Mouse (Mus musculus) thymus, postnatal 25 days (tissue): ENCODE results near the gene Kndc1.

Source experiments
- DNase-seq: peaks from one replicate; pipeline ENCODE4 v3.0.0; 2022

The Kndc1 gene

GRCm38 (mm10) chr7:139956658-139957057 lies 62.2 kb downstream of the Kndc1 start:
- no peak for DNase-seq

GRCm38 (mm10) chr7:139957437-139957836 lies 62.9 kb downstream of the Kndc1 start:
- DNase-seq = no peak

DNA sequence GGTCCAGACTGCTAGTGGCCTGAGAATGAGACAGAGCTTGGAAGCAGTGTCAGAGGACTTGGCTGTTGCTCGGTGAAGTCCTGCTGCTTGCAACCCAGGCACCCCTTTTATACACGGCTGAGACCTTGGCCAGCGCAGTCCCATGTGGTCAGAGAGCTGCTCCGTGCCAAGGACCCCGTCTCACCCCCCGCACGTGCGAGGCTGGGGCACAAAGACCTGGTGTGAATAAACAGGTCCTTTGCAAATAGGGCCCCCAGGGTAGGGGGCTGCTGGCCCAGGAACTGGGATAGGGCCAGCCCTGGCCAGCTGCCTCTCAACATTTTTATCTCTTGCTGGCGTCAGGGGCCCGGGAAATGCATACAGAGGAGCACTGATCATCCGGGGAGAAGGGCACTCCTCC lies 63.5 kb downstream of the Kndc1 start:
- no peak for DNase-seq

DNA sequence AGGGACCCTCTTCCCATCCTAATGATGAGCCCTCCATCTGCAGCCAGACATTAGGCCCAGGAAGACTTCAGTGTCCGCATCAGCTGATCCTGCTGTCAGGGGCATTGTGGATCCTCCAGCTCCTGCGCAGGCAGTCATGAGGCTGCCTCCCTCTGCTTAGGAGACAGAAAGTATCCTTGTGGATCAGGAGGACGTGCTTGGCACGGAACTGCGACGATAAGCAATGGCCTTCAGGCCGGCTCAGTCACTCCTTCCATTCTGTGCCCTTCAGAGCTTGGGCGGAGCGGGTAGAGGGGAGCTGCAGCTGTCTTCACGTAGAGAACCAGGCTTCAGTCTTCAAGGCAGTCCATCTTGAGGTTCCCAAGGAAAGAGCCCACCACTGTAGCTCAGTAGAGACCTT lies 66.6 kb downstream of the Kndc1 start:
- no peak for DNase-seq

- no peak for DNase-seq
Observed at GRCm38 (mm10) chr7:139963814-139964213, 69.3 kb downstream of the Kndc1 start.

DNA sequence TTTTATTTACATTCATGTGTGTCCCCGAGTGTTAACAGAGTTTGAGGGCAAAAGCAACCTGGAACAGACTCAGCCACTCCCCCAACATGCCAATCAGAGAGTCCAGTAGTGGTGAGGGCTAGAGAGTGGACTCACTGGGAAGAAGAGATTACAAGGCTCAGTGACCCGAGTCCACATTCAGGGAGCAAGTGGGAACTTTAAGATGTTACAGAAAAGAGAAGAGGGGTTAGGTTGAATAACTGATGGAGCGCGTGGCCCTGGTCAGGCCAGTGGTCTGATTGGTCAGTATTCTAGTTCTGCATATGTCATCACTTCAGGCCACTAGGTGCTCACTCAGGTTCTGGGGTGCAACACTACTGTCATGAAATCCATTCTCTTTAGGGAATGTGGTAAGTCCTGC lies 72.7 kb downstream of the Kndc1 start:
- DNase-seq = no peak

DNA sequence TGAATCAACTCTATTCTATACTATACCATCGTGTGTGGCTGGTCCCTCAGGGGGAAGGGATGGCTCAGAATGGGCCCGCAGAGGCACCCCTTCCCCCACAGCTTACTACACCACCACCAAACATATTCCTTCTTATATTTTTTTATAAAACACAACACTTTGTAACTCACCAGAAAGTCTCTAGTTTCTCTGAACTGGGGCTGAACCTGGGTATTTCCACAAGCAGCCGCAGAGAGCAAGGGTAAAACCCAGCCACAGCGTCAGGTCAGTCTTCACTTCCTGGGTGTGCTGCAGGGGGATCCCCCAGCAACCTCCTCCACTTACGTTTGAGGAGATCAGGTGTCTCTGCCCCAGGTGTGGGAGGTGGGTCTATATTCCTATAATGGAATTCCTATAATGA lies 73.9 kb downstream of the Kndc1 start:
- no peak for DNase-seq

DNA sequence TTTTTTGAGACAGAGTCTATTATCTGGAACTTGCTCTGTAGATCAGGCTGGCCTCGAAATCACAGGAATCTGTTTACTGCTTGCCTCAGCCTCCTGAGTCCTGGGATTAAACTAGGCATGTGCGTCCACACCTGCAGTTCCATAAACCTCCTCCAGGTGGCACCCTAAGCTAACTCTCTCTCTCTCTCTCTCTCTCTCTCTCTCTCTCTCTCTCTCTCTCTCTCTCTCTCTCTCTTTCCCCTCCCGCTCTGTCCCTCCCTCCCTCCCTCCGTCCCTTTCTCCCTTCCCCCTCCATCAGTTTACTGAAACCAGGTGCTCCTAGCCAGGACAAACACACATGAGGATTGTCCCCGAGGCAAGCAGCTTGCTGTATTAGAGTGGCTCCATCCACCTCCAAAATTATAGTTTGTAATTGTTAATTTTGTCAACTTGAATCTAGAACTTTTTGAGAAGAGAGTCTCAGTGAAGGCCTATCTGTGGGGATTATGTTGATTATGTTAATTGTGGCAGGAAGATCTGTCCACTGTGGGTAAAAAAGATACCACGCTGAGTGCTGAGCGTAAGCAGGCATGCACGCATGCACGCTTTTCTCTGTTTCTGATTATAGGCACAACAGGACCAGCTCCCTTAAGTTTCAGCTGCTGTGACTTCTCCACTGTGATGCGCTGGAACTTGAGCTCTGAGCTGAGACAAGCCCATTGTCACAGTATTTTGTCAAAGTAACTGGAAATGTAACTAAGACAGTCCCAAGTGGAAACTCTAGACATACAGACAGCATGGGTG lies 75.0 kb downstream of the Kndc1 start:
- peak; percentile 78 for DNase-seq

- DNase-seq = no peak
Observed at GRCm38 (mm10) chr7:139970216-139970919, 75.9 kb downstream of the Kndc1 start.

GRCm38 (mm10) chr7:139970979-139971378 lies 76.5 kb downstream of the Kndc1 start:
- DNase-seq = no peak

DNA sequence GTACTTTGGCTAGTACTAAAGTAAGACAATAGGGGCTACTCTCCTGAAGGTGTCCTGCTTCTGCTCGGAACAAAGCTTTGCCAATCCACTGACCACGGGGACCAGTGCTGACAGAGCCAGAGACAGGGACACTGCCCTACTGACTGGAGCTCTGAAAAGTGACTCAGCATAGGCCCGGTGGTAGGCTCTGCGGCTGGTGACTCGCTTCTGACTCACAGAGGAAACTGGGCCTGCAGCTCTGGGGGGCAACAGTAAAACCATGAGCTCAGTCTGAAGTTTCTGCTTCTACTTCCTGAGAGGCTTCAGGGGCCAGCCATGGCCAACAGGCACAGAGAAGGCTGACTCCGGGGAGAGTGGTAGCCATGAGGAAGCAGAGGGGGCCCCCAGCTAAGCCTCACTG lies 76.9 kb downstream of the Kndc1 start:
- no peak for DNase-seq

DNA sequence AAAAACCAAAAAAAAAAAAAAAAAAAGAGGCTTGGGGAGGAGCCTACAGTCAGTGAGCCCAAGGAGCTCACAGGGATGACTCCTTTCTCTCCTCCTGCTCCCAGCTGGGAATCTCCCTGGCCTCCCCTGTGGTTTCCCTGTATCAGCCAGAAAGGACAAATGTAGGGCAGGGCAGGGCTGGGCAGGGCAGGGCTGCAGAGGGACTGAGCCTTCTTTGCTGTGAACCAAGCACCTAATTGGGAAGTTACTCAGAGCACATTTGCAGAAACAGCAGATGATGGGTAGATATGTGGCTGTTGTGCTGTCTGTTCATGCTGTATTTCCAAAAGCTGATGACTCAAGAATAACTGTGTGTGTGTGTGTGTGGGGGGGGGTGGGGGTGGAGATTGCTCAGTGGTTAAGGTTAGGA lies 78.4 kb downstream of the Kndc1 start:
- DNase-seq = no peak

DNA sequence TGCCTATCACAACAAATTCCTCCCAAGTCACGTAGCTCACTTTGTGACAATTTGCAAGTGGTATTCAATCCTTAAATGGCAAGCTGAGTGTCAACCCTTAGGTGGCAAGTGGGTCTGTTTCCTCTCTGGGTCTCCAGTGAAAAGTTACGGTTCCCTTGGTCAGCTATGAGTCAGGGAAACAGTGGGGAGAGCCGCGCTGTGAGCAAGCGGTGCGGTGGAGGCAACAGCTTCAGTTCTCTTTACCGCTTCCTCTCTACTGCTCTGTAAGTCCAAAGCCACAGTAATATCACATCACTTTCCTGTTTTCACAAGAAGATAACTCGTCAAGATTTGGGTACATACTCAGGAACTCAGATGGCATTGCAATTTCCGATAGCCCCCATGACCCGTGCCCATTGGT lies 79.8 kb downstream of the Kndc1 start:
- no peak for DNase-seq

- DNase-seq = no peak
Observed at GRCm38 (mm10) chr7:139975471-139975870, 81.0 kb downstream of the Kndc1 start.

DNA sequence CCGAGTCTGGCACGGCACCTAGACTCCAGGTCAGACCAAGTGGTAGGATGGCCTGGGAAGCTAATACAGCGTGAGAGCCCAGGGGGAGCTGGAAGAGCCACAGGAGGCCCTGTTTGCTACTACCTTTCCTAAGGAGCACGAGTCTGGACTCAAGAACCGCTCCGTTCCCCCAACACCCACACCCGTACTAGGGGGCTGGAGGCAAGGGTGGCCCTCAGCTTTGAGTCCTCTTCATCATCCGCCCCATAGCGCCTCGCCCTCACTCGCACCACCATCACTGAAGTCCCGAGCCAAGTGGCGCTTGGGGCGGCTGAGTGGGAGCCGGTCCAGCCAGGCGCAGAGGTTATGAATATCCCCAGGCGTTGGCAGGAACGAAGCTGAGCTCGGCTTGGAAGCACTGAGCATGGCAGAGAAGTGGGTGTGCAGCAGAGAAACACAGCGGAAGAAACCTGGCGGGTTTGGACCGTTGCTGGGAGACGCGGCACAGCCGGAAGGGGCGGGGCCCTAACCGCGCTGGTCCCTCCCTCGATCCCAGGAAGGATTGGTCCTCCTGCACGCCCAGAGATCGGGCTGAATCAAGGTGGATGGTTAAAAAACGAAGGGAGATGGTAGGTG lies 83.9 kb downstream of the Kndc1 start, which contains the start of gene 6430531B16Rik:
Gene 6430531B16Rik (minus strand): TSS at position 478 of the 615 bp plus-strand sequence.
- DNase-seq = peak; percentile 79

DNA sequence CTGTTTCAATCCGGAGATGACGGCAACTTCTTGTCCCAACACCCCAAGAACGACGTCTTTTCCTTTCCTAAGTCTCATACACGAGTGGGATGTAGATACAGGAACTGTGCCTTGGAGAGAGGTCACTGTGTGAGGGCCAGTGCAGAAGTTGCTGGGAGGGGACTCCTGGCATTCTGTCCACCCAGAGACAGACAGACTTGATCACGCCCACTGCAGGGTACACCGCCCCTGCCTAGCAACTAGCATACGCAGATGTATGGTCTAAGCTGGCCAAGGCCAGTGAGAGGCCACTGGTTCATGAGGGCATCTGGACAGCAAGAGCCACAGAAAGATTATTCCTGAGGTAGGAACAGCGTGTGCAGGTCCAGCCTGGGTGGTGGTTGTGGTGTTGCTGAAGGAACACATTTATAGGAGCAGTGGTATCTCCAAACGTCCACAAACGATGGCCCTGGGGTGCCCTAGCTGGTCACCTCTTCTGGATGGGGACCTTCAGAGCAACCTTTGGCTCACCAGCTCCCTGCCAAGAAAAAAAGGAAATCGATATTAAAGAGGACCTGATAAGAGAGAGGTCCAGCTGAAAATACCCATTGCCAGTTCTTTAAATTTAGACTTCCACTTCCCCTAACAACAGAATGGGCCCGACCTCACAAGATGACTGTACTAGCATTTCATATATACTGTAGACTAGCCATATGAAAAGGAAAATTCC lies 84.7 kb downstream of the Kndc1 start:
- DNase-seq = no peak

GRCm38 (mm10) chr7:139980778-139981177 lies 86.3 kb downstream of the Kndc1 start:
- DNase-seq = no peak

DNA sequence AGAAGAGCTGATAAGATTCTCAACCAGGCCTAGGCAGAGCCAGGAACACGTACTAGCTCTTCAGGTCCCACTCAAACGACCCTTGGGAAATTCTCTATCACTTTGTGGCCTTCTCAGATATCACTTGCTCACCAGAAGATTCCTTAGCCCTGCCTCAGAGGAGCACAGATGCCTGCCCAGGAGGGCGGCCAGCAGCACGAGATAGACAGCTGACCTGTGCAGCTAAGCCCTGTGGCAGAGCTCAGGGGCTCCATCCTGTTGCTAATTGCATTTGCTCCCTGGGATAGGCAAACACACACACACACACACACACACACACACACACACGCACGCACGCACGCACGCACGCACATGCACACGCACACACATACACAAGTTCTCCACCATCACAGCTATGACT lies 87.6 kb downstream of the Kndc1 start:
- DNase-seq = no peak

GRCm38 (mm10) chr7:139984505-139984904 lies 90.0 kb downstream of the Kndc1 start:
- no peak for DNase-seq

DNA sequence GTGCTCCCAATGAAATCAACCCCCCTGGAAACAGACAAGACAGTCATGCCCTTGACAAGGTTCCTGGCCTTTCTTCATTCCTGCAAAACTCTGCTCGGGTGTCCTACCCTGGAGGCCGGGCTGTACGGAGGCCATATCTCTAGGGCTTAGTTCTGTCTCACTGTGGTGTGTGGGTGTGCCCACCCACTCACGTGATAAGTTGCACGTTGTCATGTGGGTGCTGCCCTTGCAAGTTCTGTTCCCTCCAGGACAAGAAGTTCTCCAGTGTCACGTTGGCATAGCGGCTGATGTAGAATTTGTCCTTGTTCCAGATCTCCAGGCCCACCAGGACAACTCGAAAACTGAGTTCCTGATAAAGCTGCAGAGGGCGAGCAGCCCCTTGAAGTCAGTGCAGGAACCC lies 93.8 kb downstream of the Kndc1 start:
- DNase-seq = no peak

GRCm38 (mm10) chr7:139990864-139991394 lies 96.4 kb downstream of the Kndc1 start:
- no peak for DNase-seq
